Mouse (Mus musculus): ENCODE results near the gene Mgat3.

DNA sequence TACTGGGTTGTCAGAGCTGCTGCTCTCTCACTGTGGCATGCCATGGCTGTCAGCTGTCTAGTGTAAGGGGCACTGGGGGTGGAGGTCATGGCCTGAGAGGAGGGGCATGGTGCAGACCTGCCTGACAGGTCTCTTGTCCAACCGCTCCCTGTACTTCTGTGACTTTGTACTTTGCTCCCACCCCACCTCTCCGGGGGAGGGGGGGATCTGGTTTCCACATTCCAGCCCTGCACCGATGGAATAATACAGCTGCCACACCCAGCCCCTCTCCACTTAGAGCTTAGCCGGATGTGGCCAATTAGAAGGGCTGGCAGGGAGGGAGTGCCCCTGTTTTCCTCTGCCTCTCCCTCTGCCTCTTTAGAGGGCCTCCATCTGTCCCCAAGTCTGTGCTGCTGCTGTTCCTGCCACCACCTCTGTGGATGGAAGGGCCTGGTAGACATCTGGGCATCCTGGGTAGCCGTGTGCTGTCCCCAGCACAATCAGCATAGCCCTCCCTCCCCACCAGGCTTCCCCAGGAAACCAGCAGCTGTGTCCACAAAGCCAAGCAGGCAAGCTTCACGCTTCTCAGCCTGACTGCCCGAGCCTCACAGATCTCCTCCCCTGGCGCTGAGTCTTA lies 14.1 kb upstream of the Mgat3 start:
- TF ChIP-seq CTCF (IDR thresholded peaks at IDR 0.05 in 2 of 3, conservative IDR thresholded peaks at IDR 0.05 in 1 of 3; ENCODE audit: control insufficient read depth in 1 of 3, insufficient read depth in 1 of 3, low read depth in 2 of 3, low read length in 3 of 3, poor library complexity in 1 of 3, severe bottlenecking in 1 of 3) (no peak), POLR2A (IDR thresholded peaks at IDR 0.05; ENCODE audit: control insufficient read depth in 1 of 2, insufficient read depth in 1 of 2, low read depth in 1 of 2, low read length in 2 of 2, poor library complexity in 1 of 2) (no peak)
